Mouse (Mus musculus) liver, postnatal 0 days (tissue): ENCODE results near the gene Slfnl1.

Experiments used
- CTCF ChIP-seq: sonication (generic); IDR thresholded peaks from 2 replicates; pipeline ENCODE4 v1.5.1; 2016; ENCODE audit warnings: antibody characterized with exemption, low read depth
- EP300 ChIP-seq: IDR thresholded peaks from 2 replicates; pipeline ENCODE4 v1.6.1; 2016; ENCODE audit warnings: antibody characterized with exemption, low read depth, mild to moderate bottlenecking

GRCm38 (mm10) chr4:120521761-120522160, 10.3 kb upstream of the Slfnl1 start:
- TF ChIP-seq EP300 (no peak), CTCF (no peak)
